Mouse (Mus musculus) forebrain, embryonic 15.5 days (tissue): Measurements from ENCODE around the gene Usp9x. TPM values are rescaled to one million over a fixed set of nuclear protein-coding genes. Genes with fewer than 3 reads are reported as not detected.
A peak's percentile ranks its signal among the peaks of the same experiment; 100 is the strongest.

Experiments
- ATAC-seq: fragments of 200-750 bp; cut with Nextera tagmentation; replicated peaks from 2 replicates; pipeline ENCODE4 v1.8.0; 2017; ENCODE audit warnings: mild to moderate bottlenecking, moderate TSS enrichment, moderate library complexity
- H3K27ac ChIP-seq: fragments of 300-500 bp; sonication (generic); replicated peaks from 2 replicates; pipeline ENCODE4 v1.5.1; 2015; ENCODE audit warnings: mild to moderate bottlenecking, inconsistent platforms
- H3K27me3 ChIP-seq: fragments of 300-500 bp; sonication (generic); 2 replicates; pipeline ENCODE4 v1.6.1; 2015; ENCODE audit warnings: inconsistent platforms
- H3K36me3 ChIP-seq: fragments of 300-500 bp; sonication (generic); 2 replicates; pipeline ENCODE4 v1.6.1; 2015; ENCODE audit warnings: mild to moderate bottlenecking, inconsistent platforms
- H3K4me1 ChIP-seq: fragments of 300-500 bp; sonication (generic); 2 replicates; pipeline ENCODE4 v1.6.1; 2015; ENCODE audit warnings: inconsistent platforms
- H3K4me2 ChIP-seq: fragments of 300-500 bp; sonication (generic); replicated peaks from 2 replicates; pipeline ENCODE4 v1.6.1; 2015; ENCODE audit warnings: mild to moderate bottlenecking, inconsistent platforms
- H3K4me3 ChIP-seq: fragments of 300-500 bp; sonication (generic); 2 replicates; pipeline ENCODE4 v1.5.1; 2015; ENCODE audit warnings: mild to moderate bottlenecking, inconsistent platforms
- H3K9ac ChIP-seq: fragments of 300-500 bp; sonication (generic); replicated peaks from 2 replicates; pipeline ENCODE4 v1.6.1; 2015; ENCODE audit warnings: mild to moderate bottlenecking, inconsistent platforms
- H3K9me3 ChIP-seq: fragments of 300-500 bp; sonication (generic); 2 replicates; pipeline ENCODE4 v1.6.1; 2016; ENCODE audit warnings: inconsistent platforms
- WGBS: fragments of 180-500 bp; shearing (Covaris S2); methylation state at CpG from one replicate; pipeline ENCODE4 v1.1.7; 2015; ENCODE audit warnings: mixed read lengths; 5-methylcytosine and 5-hydroxymethylcytosine counted together
- polyA plus RNA-seq: library from polyadenylated mRNA; unstranded; fragments of >200 nt; fragmentation: Nextera tagmentation; extraction: Ambion mirVana; gene quantifications from 2 replicates; pipeline ENCODE4 v1.2.1, GENCODE M21; 2015

The Usp9x gene
- polyA plus RNA-seq, 1 experiment from 2014 or later = 39.7 TPM

- Histone ChIP-seq H3K4me1 (peaks cover 9% of the 10 kb centered on the region; the same call in 1 of the 2 replicates), H3K4me2 (no peak overlapping the region), H3K9ac (no peak overlapping the region), H3K4me3 (no peak overlapping the region), H3K36me3 (no peaks in the 10 kb centered on the region), H3K27me3 (no peaks in the 10 kb centered on the region), H3K27ac (peak overlapping the region; percentile 70; the same call in 1 of the 2 replicates), H3K9me3 (no peaks in the 10 kb centered on the region)
- no peak for ATAC-seq
- 44% methylated on average over 6 of the region's 6 CpGs for WGBS
Observed at GRCm38 (mm10) chrX:13046893-13047435, 24.3 kb upstream of the Usp9x start.

GRCm38 (mm10) chrX:13047631-13048345, 23.5 kb upstream of the Usp9x start:
- H3K4me2 ChIP-seq = peak overlapping the region; percentile 37
- WGBS = 21% methylated on average over 14 of the region's 14 CpGs
- no peaks in the 10 kb centered on the region for H3K27me3 ChIP-seq
- H3K9ac ChIP-seq = 0 out of 2 replicates have a peak overlapping the region, but pooled peaks have one; percentile 28
- peak; percentile 69; the same call in 1 of the 2 replicates for ATAC-seq
- H3K4me3 ChIP-seq = peak overlapping the region; percentile 15
- no peaks in the 10 kb centered on the region for H3K36me3 ChIP-seq
- peak overlapping the region; percentile 70 for H3K27ac ChIP-seq
- peaks cover 7% of the 10 kb centered on the region; the same call in 1 of the 2 replicates for H3K4me1 ChIP-seq
- no peaks in the 10 kb centered on the region for H3K9me3 ChIP-seq

GRCm38 (mm10) chrX:13054612-13055011, 16.7 kb upstream of the Usp9x start:
- Histone ChIP-seq H3K27me3 (no peaks in the 10 kb centered on the region), H3K9me3 (no peaks in the 10 kb centered on the region), H3K4me1 (no peaks in the 10 kb centered on the region), H3K4me2 (no peak overlapping the region), H3K27ac (no peak overlapping the region), H3K36me3 (no peaks in the 10 kb centered on the region), H3K9ac (no peak overlapping the region), H3K4me3 (no peak overlapping the region)
- WGBS = 89% methylated on average over 1 of the region's 1 CpGs
- ATAC-seq = no peak

GRCm38 (mm10) chrX:13061961-13062360, 9.3 kb upstream of the Usp9x start:
- Histone ChIP-seq H3K27me3 (no peaks in the 10 kb centered on the region), H3K4me2 (no peak overlapping the region), H3K27ac (no peak overlapping the region), H3K4me1 (no peaks in the 10 kb centered on the region), H3K4me3 (no peak overlapping the region), H3K9ac (no peak overlapping the region), H3K9me3 (no peaks in the 10 kb centered on the region), H3K36me3 (no peaks in the 10 kb centered on the region)
- 89% methylated on average over 3 of the region's 3 CpGs for WGBS
- no peak for ATAC-seq

GRCm38 (mm10) chrX:13064273-13064925, 6.9 kb upstream of the Usp9x start:
- 87% methylated on average over 7 of the region's 9 CpGs for WGBS
- no peaks in the 10 kb centered on the region for H3K9me3 ChIP-seq

GRCm38 (mm10) chrX:13070206-13070572, 1.1 kb upstream of the Usp9x start:
- H3K9me3 ChIP-seq = no peaks in the 10 kb centered on the region
- WGBS = 30% methylated on average over 8 of the region's 8 CpGs
- peak overlapping the region; percentile 98 for H3K27ac ChIP-seq
- peak; percentile 7 for ATAC-seq
- H3K27me3 ChIP-seq = no peaks in the 10 kb centered on the region
- H3K4me3 ChIP-seq = peak overlapping the region; percentile 82
- H3K9ac ChIP-seq = peak overlapping the region; percentile 85
- no peaks in the 10 kb centered on the region for H3K36me3 ChIP-seq
- H3K4me1 ChIP-seq = peaks cover 3% of the 10 kb centered on the region; the same call in 1 of the 2 replicates
- peak overlapping the region; percentile 44 for H3K4me2 ChIP-seq

More at GRCm38 (mm10) chrX:13064273-13064925, 6.9 kb upstream of the Usp9x start:
- Histone ChIP-seq H3K4me1 (no peaks in the 10 kb centered on the region), H3K27me3 (no peaks in the 10 kb centered on the region), H3K36me3 (no peaks in the 10 kb centered on the region), H3K4me3 (no peak overlapping the region), H3K9ac (no peak overlapping the region), H3K27ac (no peak overlapping the region), H3K4me2 (no peak overlapping the region)
- no peak for ATAC-seq

GRCm38 (mm10) chrX:13070573-13071240, 591 bp upstream of the Usp9x start:
- H3K27me3 ChIP-seq = no peaks in the 10 kb centered on the region
- peak overlapping the region; percentile 98 for H3K27ac ChIP-seq
- no peaks in the 10 kb centered on the region for H3K9me3 ChIP-seq
- peaks cover 3% of the 10 kb centered on the region; the same call in 1 of the 2 replicates for H3K4me1 ChIP-seq
- 19% methylated on average over 34 of the region's 35 CpGs for WGBS
- H3K4me2 ChIP-seq = peak overlapping the region; percentile 44
- H3K9ac ChIP-seq = peak overlapping the region; percentile 85
- ATAC-seq = peak; percentile 92
- H3K36me3 ChIP-seq = no peaks in the 10 kb centered on the region
- H3K4me3 ChIP-seq = peak overlapping the region; percentile 82

- peak overlapping the region; percentile 85 for H3K9ac ChIP-seq
- ATAC-seq = peak; percentile 41
- no peaks in the 10 kb centered on the region for H3K27me3 ChIP-seq
- H3K27ac ChIP-seq = peak overlapping the region; percentile 98
- no peaks in the 10 kb centered on the region for H3K9me3 ChIP-seq
- H3K36me3 ChIP-seq = no peaks in the 10 kb centered on the region
- 19% methylated on average over 60 of the region's 67 CpGs for WGBS
- peak overlapping the region; percentile 44 for H3K4me2 ChIP-seq
- H3K4me3 ChIP-seq = peak overlapping the region; percentile 82
- peaks cover 3% of the 10 kb centered on the region; the same call in 1 of the 2 replicates for H3K4me1 ChIP-seq
Observed at GRCm38 (mm10) chrX:13071776-13072460, 620 bp downstream of the Usp9x start.

- H3K36me3 ChIP-seq = no peaks in the 10 kb centered on the region
- WGBS = 13% methylated on average over 49 of the region's 73 CpGs
Observed at GRCm38 (mm10) chrX:13072461-13072982, 1.2 kb downstream of the Usp9x start.

GRCm38 (mm10) chrX:13085621-13086020, 14.3 kb downstream of the Usp9x start:
- Histone ChIP-seq H3K9ac (no peak overlapping the region), H3K27me3 (no peaks in the 10 kb centered on the region), H3K27ac (no peak overlapping the region), H3K9me3 (no peaks in the 10 kb centered on the region), H3K4me2 (no peak overlapping the region), H3K4me1 (no peaks in the 10 kb centered on the region), H3K4me3 (no peak overlapping the region), H3K36me3 (no peaks in the 10 kb centered on the region)
- ATAC-seq = no peak
- WGBS = 65% methylated on average over 1 of the region's 1 CpGs

More at GRCm38 (mm10) chrX:13072461-13072982, 1.2 kb downstream of the Usp9x start:
- ATAC-seq = peak; percentile 21
- H3K4me3 ChIP-seq = peak overlapping the region; percentile 82
- no peaks in the 10 kb centered on the region for H3K9me3 ChIP-seq
- H3K27ac ChIP-seq = peak overlapping the region; percentile 98
- H3K9ac ChIP-seq = peak overlapping the region; percentile 85
- H3K27me3 ChIP-seq = no peaks in the 10 kb centered on the region
- H3K4me2 ChIP-seq = peak overlapping the region; percentile 44
- H3K4me1 ChIP-seq = peaks cover 3% of the 10 kb centered on the region; the same call in 1 of the 2 replicates

GRCm38 (mm10) chrX:13096985-13097384, 25.7 kb downstream of the Usp9x start:
- H3K27ac ChIP-seq = no peak overlapping the region
- WGBS = 73% methylated on average over 1 of the region's 1 CpGs

More at GRCm38 (mm10) chrX:13096985-13097384, 25.7 kb downstream of the Usp9x start:
- H3K9ac ChIP-seq = no peak overlapping the region
- H3K27me3 ChIP-seq = no peaks in the 10 kb centered on the region
- no peak overlapping the region for H3K4me3 ChIP-seq
- no peaks in the 10 kb centered on the region for H3K9me3 ChIP-seq
- no peaks in the 10 kb centered on the region for H3K4me1 ChIP-seq
- no peak for ATAC-seq
- H3K36me3 ChIP-seq = peaks cover 2% of the 10 kb centered on the region; the same call in 1 of the 2 replicates
- no peak overlapping the region for H3K4me2 ChIP-seq
